Mouse (Mus musculus): Measurements from ENCODE around the gene Tff1. TPM values are rescaled to one million over a fixed set of nuclear protein-coding genes. Genes with fewer than 3 reads are reported as not detected.

The Tff1 gene
- polyA plus RNA-seq, 1 experiment from 2014 or later: not detected

GRCm38 (mm10) chr17:31193360-31193759 is 28.3 kb upstream of the Tff1 start:
- H3K36me3 ChIP-seq (ENCODE audit: control insufficient read depth, insufficient read depth): no peaks in the 10 kb centered on the region
- H3K27ac ChIP-seq (ENCODE audit: low read length): no peak overlapping the region
- no peaks in the 10 kb centered on the region for H3K9me3 ChIP-seq (ENCODE audit: control insufficient read depth, low read length)
- H3K9ac ChIP-seq (replicated peaks; ENCODE audit: low read depth, low read length): no peak overlapping the region
- no peak overlapping the region for H3K4me2 ChIP-seq (ENCODE audit: low read length)
- no peaks in the 10 kb centered on the region for H3K4me1 ChIP-seq (replicated peaks; ENCODE audit: control insufficient read depth, insufficient read depth, low read length)
- H3K27me3 ChIP-seq (replicated peaks; ENCODE audit: control insufficient read depth, insufficient read depth, low read length): no peaks in the 10 kb centered on the region
- ATAC-seq: no peak
- no peak overlapping the region for H3K4me3 ChIP-seq (replicated peaks; ENCODE audit: low read length)
- whole genome bisulfite sequencing: 85% methylated on average over 9 of the region's 9 CpGs

- H3K27ac ChIP-seq (ENCODE audit: low read length): no peak overlapping the region
- 40% methylated on average over 2 of the region's 2 CpGs for WGBS
- ATAC-seq: no peak
- no peak overlapping the region for H3K4me3 ChIP-seq (replicated peaks; ENCODE audit: low read length)
- no peak overlapping the region for H3K4me2 ChIP-seq (ENCODE audit: low read length)
- no peaks in the 10 kb centered on the region for H3K4me1 ChIP-seq (replicated peaks; ENCODE audit: control insufficient read depth, insufficient read depth, low read length)
- H3K36me3 ChIP-seq (ENCODE audit: control insufficient read depth, insufficient read depth): no peaks in the 10 kb centered on the region
- no peaks in the 10 kb centered on the region for H3K27me3 ChIP-seq (replicated peaks; ENCODE audit: control insufficient read depth, insufficient read depth, low read length)
- no peaks in the 10 kb centered on the region for H3K9me3 ChIP-seq (ENCODE audit: control insufficient read depth, low read length)
- no peak overlapping the region for H3K9ac ChIP-seq (replicated peaks; ENCODE audit: low read depth, low read length)
Observed at GRCm38 (mm10) chr17:31192663-31193062, 27.6 kb upstream of the Tff1 start.

GRCm38 (mm10) chr17:31191825-31192224 is 26.7 kb upstream of the Tff1 start:
- Histone ChIP-seq H3K4me3 (replicated peaks; ENCODE audit: low read length) (no peak overlapping the region), H3K36me3 (ENCODE audit: control insufficient read depth, insufficient read depth) (no peaks in the 10 kb centered on the region), H3K27me3 (replicated peaks; ENCODE audit: control insufficient read depth, insufficient read depth, low read length) (no peaks in the 10 kb centered on the region), H3K4me1 (replicated peaks; ENCODE audit: control insufficient read depth, insufficient read depth, low read length) (no peaks in the 10 kb centered on the region), H3K9ac (replicated peaks; ENCODE audit: low read depth, low read length) (no peak overlapping the region), H3K9me3 (ENCODE audit: control insufficient read depth, low read length) (no peaks in the 10 kb centered on the region), H3K27ac (ENCODE audit: low read length) (no peak overlapping the region), H3K4me2 (ENCODE audit: low read length) (no peak overlapping the region)
- no peak for ATAC-seq
- WGBS: 74% methylated on average over 8 of the region's 8 CpGs

- H3K9ac ChIP-seq (replicated peaks; ENCODE audit: low read depth, low read length): no peak overlapping the region
- 23% methylated on average over 4 of the region's 4 CpGs for WGBS
- no peak for ATAC-seq
Observed at GRCm38 (mm10) chr17:31187370-31187769, 22.3 kb upstream of the Tff1 start.

GRCm38 (mm10) chr17:31184269-31184990 is 19.4 kb upstream of the Tff1 start:
- no peak overlapping the region for H3K4me3 ChIP-seq (replicated peaks; ENCODE audit: low read length)
- no peak overlapping the region for H3K27ac ChIP-seq (ENCODE audit: low read length)
- no peaks in the 10 kb centered on the region for H3K9me3 ChIP-seq (ENCODE audit: control insufficient read depth, low read length)
- no peak overlapping the region for H3K4me2 ChIP-seq (ENCODE audit: low read length)
- H3K4me1 ChIP-seq (replicated peaks; ENCODE audit: control insufficient read depth, insufficient read depth, low read length): no peaks in the 10 kb centered on the region
- ATAC-seq: no peak
- H3K36me3 ChIP-seq (ENCODE audit: control insufficient read depth, insufficient read depth): no peaks in the 10 kb centered on the region
- no peaks in the 10 kb centered on the region for H3K27me3 ChIP-seq (replicated peaks; ENCODE audit: control insufficient read depth, insufficient read depth, low read length)
- no peak overlapping the region for H3K9ac ChIP-seq (replicated peaks; ENCODE audit: low read depth, low read length)
- WGBS: 84% methylated on average over 12 of the region's 12 CpGs

More at GRCm38 (mm10) chr17:31187370-31187769, 22.3 kb upstream of the Tff1 start:
- H3K4me1 ChIP-seq (replicated peaks; ENCODE audit: control insufficient read depth, insufficient read depth, low read length): no peaks in the 10 kb centered on the region
- no peaks in the 10 kb centered on the region for H3K27me3 ChIP-seq (replicated peaks; ENCODE audit: control insufficient read depth, insufficient read depth, low read length)
- no peaks in the 10 kb centered on the region for H3K9me3 ChIP-seq (ENCODE audit: control insufficient read depth, low read length)
- no peak overlapping the region for H3K4me2 ChIP-seq (ENCODE audit: low read length)
- no peak overlapping the region for H3K4me3 ChIP-seq (replicated peaks; ENCODE audit: low read length)
- H3K36me3 ChIP-seq (ENCODE audit: control insufficient read depth, insufficient read depth): no peaks in the 10 kb centered on the region
- H3K27ac ChIP-seq (ENCODE audit: low read length): no peak overlapping the region

GRCm38 (mm10) chr17:31183180-31183974 is 18.3 kb upstream of the Tff1 start:
- H3K4me3 ChIP-seq (replicated peaks; ENCODE audit: low read length): no peak overlapping the region
- H3K27me3 ChIP-seq (replicated peaks; ENCODE audit: control insufficient read depth, insufficient read depth, low read length): no peaks in the 10 kb centered on the region
- no peak for ATAC-seq
- H3K27ac ChIP-seq (ENCODE audit: low read length): no peak overlapping the region
- no peaks in the 10 kb centered on the region for H3K36me3 ChIP-seq (ENCODE audit: control insufficient read depth, insufficient read depth)
- H3K4me2 ChIP-seq (ENCODE audit: low read length): no peak overlapping the region
- H3K4me1 ChIP-seq (replicated peaks; ENCODE audit: control insufficient read depth, insufficient read depth, low read length): no peaks in the 10 kb centered on the region
- WGBS: 70% methylated on average over 12 of the region's 12 CpGs
- H3K9ac ChIP-seq (replicated peaks; ENCODE audit: low read depth, low read length): no peak overlapping the region
- H3K9me3 ChIP-seq (ENCODE audit: control insufficient read depth, low read length): no peaks in the 10 kb centered on the region

- no peaks in the 10 kb centered on the region for H3K36me3 ChIP-seq (ENCODE audit: control insufficient read depth, insufficient read depth)
- H3K27me3 ChIP-seq (replicated peaks; ENCODE audit: control insufficient read depth, insufficient read depth, low read length): no peaks in the 10 kb centered on the region
- H3K4me2 ChIP-seq (ENCODE audit: low read length): no peak overlapping the region
- no peak overlapping the region for H3K4me3 ChIP-seq (replicated peaks; ENCODE audit: low read length)
- no peaks in the 10 kb centered on the region for H3K4me1 ChIP-seq (replicated peaks; ENCODE audit: control insufficient read depth, insufficient read depth, low read length)
- no peak overlapping the region for H3K9ac ChIP-seq (replicated peaks; ENCODE audit: low read depth, low read length)
- no peak overlapping the region for H3K27ac ChIP-seq (ENCODE audit: low read length)
- 88% methylated on average over 4 of the region's 4 CpGs for WGBS
- ATAC-seq: no peak
- H3K9me3 ChIP-seq (ENCODE audit: control insufficient read depth, low read length): no peaks in the 10 kb centered on the region
Observed at GRCm38 (mm10) chr17:31181490-31181889, 16.4 kb upstream of the Tff1 start.

- WGBS: 90% methylated on average over 4 of the region's 4 CpGs
- H3K4me3 ChIP-seq (replicated peaks; ENCODE audit: low read length): no peak overlapping the region
- no peaks in the 10 kb centered on the region for H3K4me1 ChIP-seq (replicated peaks; ENCODE audit: control insufficient read depth, insufficient read depth, low read length)
- no peak overlapping the region for H3K9ac ChIP-seq (replicated peaks; ENCODE audit: low read depth, low read length)
- ATAC-seq: no peak
- H3K27ac ChIP-seq (ENCODE audit: low read length): no peak overlapping the region
- no peak overlapping the region for H3K4me2 ChIP-seq (ENCODE audit: low read length)
- no peaks in the 10 kb centered on the region for H3K36me3 ChIP-seq (ENCODE audit: control insufficient read depth, insufficient read depth)
- no peaks in the 10 kb centered on the region for H3K9me3 ChIP-seq (ENCODE audit: control insufficient read depth, low read length)
- no peaks in the 10 kb centered on the region for H3K27me3 ChIP-seq (replicated peaks; ENCODE audit: control insufficient read depth, insufficient read depth, low read length)
Observed at GRCm38 (mm10) chr17:31176321-31176720, 11.2 kb upstream of the Tff1 start.

- Histone ChIP-seq H3K9ac (replicated peaks; ENCODE audit: low read depth, low read length) (no peak overlapping the region), H3K36me3 (ENCODE audit: control insufficient read depth, insufficient read depth) (no peaks in the 10 kb centered on the region), H3K9me3 (ENCODE audit: control insufficient read depth, low read length) (no peaks in the 10 kb centered on the region), H3K4me1 (replicated peaks; ENCODE audit: control insufficient read depth, insufficient read depth, low read length) (no peaks in the 10 kb centered on the region), H3K27me3 (replicated peaks; ENCODE audit: control insufficient read depth, insufficient read depth, low read length) (no peaks in the 10 kb centered on the region), H3K27ac (ENCODE audit: low read length) (no peak overlapping the region), H3K4me3 (replicated peaks; ENCODE audit: low read length) (no peak overlapping the region), H3K4me2 (ENCODE audit: low read length) (no peak overlapping the region)
- ATAC-seq: no peak
- 93% methylated on average over 5 of the region's 5 CpGs for WGBS
Observed at GRCm38 (mm10) chr17:31169796-31170195, 4.7 kb upstream of the Tff1 start.
